Mouse (Mus musculus): ENCODE results near the gene Lpin1. TPM values are rescaled to one million over a fixed set of nuclear protein-coding genes. Genes with fewer than 3 reads are reported as not detected.

Gene Lpin1
- polyA plus RNA-seq, 1 experiment from 2014 or later: 7.2 TPM

DNA sequence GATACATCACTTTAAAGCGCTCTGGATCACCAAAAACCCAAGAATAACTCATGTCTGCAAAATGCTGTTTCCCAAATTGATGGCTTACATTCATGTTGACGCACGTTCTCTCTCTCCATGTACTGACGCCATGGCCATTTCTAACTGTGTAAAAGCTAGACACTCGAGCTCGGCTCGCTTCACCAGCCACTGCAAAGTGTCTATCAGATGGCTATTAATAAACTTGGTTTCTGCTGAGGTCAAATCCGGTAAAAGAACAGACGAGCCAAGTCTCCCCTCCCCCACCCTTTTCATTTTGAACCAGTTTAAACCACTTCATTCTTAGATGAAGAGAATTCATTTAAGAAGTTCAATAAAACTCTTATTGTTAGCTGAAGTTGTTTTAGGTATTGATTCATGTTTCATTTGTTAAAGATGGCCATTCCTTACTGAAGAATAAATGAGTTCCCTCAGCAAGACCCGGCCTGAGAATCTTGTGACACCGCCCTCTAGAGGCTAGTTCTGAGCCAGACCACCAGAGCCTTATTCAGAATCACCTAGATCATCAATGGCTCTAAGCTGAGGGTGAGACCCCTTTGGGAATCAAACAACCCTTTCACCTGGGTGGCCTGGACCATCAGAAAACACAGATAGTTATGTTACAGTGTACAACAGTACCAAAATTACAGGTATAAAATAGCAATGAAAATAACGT lies 28.5 kb upstream of the Lpin1 start:
- Histone ChIP-seq H3K9me3 (replicated peaks) (no peaks in the 10 kb centered on the region), H3K4me3 (no peak overlapping the region), H3K27ac (no peak overlapping the region), H3K36me3 (no peaks in the 10 kb centered on the region), H3K4me1 (peaks cover 7% of the 10 kb centered on the region; the same call in 1 of the 2 replicates), H3K27me3 (ENCODE audit: low read depth, poor library complexity, severe bottlenecking) (no peaks in the 10 kb centered on the region)
- 70% methylated on average over 12 of the region's 12 CpGs for WGBS
- DNase-seq (ENCODE audit: low spot score): no peak

DNA sequence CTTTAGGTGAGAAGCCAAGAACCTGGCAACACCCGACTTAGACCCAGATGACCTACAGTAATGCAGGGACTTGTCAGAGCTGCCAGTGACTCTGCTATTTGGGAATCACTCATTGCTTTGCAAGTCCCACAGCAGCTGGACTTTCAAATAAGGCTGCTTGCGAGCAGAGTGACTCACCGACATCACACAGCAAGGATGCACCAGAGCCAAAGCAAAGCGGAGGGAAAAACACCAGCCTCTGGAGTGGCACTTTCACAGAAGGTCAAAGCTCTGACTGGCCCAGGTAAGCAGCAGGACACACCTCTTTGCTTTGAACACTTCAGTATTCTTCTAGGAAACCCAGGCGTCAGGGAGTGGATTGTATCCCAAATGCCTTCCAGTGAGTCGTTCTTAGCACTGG lies 25.1 kb upstream of the Lpin1 start:
- DNase-seq (ENCODE audit: low spot score): no peak
- H3K4me1 ChIP-seq: 0 out of 2 replicates have a peak, but pooled peaks cover 5% of the 10 kb centered on the region

DNA sequence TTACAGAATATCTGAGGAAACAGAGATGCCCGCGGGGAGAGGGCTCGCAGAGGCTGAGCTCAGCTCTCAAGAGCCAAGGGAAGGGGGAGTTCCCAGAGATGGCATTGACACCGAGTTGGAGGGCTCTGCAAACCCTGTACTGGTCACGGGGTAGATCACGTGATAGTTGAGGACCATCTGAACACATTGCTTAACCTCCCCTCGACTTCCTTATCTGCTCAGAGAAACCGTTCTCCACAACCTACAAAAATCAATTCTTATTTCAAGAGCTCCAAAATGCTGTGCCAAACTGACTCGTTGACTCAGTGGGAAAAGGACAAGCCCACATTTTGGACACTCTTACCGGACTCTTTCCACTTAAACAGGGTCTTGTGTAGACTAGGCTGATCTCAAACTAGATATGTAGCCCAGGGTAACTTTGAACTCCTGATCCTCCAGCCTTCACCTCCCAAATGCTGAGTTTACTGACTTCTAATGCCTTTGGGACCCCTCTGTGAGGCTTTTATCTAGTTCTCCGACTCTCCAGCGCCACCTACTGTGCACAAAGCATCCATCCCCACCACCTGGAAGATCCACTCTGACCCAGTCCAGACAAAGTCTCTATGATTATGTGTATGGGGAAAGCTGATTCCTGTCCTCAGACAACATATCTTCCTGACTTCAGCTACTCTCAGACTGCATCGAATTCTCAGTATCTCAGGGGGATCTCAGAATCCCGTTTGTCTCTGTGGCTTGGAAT lies 23.5 kb upstream of the Lpin1 start:
- Histone ChIP-seq H3K4me1 (0 out of 2 replicates have a peak, but pooled peaks cover 5% of the 10 kb centered on the region), H3K27me3 (ENCODE audit: low read depth, poor library complexity, severe bottlenecking) (no peaks in the 10 kb centered on the region), H3K9me3 (replicated peaks) (no peaks in the 10 kb centered on the region), H3K27ac (no peak overlapping the region), H3K4me3 (no peak overlapping the region), H3K36me3 (no peaks in the 10 kb centered on the region)
- 65% methylated on average over 14 of the region's 14 CpGs for WGBS
- peak; percentile 60 for DNase-seq (ENCODE audit: low spot score)

More for the DNA sequence above, 25.1 kb upstream of the Lpin1 start:
- 77% methylated on average over 6 of the region's 6 CpGs for WGBS
- no peak overlapping the region for H3K4me3 ChIP-seq
- H3K27ac ChIP-seq: no peak overlapping the region
- H3K27me3 ChIP-seq (ENCODE audit: low read depth, poor library complexity, severe bottlenecking): no peaks in the 10 kb centered on the region
- H3K36me3 ChIP-seq: no peaks in the 10 kb centered on the region
- H3K9me3 ChIP-seq (replicated peaks): no peaks in the 10 kb centered on the region

DNA sequence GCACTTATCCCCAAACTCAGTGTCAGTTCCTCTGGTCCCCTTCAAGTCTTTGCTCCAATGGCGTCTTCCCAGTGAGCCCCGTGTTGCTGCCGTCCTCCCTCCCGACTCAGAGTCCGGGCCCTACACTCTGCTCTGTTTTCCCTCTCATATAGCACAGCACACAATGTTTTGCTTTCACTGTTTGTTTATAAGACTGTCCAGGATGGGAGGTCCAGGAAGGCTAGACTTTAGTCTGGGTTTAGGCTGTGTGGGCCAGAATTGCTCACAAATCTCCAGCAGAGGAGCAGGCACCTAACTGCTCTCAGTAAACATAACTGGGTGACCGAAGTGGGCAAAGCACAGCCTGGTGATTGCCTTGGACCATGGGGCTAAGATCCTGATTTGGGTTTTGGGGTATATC lies 22.5 kb upstream of the Lpin1 start:
- 89% methylated on average over 6 of the region's 6 CpGs for WGBS
- Histone ChIP-seq H3K4me3 (no peak overlapping the region), H3K9me3 (replicated peaks) (no peaks in the 10 kb centered on the region), H3K4me1 (0 out of 2 replicates have a peak, but pooled peaks cover 5% of the 10 kb centered on the region), H3K27ac (no peak overlapping the region), H3K27me3 (ENCODE audit: low read depth, poor library complexity, severe bottlenecking) (no peaks in the 10 kb centered on the region), H3K36me3 (no peaks in the 10 kb centered on the region)
- DNase-seq (ENCODE audit: low spot score): no peak

DNA sequence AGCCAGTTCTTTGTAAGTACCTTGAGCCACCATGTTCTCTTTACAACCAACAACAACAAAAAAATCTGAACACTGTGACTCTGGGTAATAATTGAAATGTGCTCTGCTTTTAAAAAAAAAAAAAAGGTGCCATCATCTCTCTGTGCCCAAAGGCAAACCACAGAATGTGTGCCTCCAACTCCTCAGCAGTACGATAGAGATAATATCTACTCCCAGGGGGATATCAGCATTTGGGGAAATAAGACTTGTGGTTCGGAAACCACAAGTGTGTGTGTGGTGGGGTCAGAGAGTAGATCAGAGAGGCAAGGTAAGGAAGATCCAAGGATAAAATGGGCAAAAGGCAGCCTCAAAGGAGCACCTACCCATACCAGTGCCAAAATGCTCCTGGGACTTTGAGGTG lies 20.7 kb upstream of the Lpin1 start:
- no peak overlapping the region for H3K4me3 ChIP-seq
- H3K27ac ChIP-seq: no peak overlapping the region
- no peaks in the 10 kb centered on the region for H3K36me3 ChIP-seq
- DNase-seq (ENCODE audit: low spot score): no peak
- H3K27me3 ChIP-seq (ENCODE audit: low read depth, poor library complexity, severe bottlenecking): no peaks in the 10 kb centered on the region
- WGBS: 93% methylated on average over 2 of the region's 2 CpGs
- no peaks in the 10 kb centered on the region for H3K9me3 ChIP-seq (replicated peaks)
- no peaks in the 10 kb centered on the region for H3K4me1 ChIP-seq

DNA sequence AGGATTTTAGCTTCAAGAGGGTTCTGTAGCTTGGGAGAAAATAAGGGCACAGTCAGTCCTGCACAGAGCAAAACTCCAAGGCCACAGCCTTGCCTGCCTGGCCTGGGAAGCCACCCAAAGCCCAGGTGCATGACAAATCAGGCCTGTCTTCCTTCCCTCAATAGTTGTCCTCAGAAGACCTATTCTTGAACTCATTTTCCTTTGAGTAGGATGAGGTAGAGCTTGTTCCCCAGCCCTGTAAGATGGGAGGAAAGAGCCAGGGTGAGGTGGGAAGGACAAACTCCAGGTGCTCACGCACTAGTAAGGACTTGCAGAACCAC lies 20.1 kb upstream of the Lpin1 start:
- no peaks in the 10 kb centered on the region for H3K9me3 ChIP-seq (replicated peaks)
- WGBS: 95% methylated on average over 1 of the region's 1 CpGs
- DNase-seq (ENCODE audit: low spot score): no peak
- no peaks in the 10 kb centered on the region for H3K27me3 ChIP-seq (ENCODE audit: low read depth, poor library complexity, severe bottlenecking)
- H3K27ac ChIP-seq: no peak overlapping the region
- H3K4me3 ChIP-seq: no peak overlapping the region
- H3K36me3 ChIP-seq: no peaks in the 10 kb centered on the region
- H3K4me1 ChIP-seq: no peaks in the 10 kb centered on the region

DNA sequence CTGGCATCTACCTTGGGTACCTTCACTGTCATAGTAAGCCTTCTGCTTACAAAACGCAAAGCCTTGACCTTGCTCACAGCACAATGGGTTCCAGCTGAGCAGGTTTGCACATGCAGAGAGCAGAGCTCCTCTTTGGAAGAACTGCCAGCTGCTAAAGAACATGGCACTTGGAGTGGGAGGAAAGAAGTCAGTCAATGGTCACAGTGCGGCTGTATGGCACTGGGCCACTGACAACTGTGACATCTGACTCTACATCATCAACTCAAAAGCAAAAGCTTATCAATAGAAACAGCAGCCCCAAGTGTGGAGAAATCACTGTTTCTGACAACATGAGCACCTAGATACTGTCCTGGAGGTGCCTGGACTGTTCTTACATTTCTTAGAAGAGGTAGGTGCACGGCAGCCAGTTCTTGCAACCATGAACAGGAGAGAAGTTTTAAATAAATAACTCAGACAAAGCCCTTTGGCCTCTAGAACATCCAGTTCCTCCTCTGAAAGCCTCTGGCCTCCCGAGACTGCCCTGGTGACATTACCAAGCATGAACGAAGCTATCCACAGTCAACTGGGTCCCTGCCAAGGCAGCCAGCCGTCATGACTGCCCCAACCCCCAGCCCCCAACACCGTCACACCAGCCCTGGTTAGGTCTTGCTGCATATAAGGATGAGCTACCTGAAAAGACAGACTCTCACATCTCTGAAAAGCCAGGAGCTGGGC lies 19.5 kb upstream of the Lpin1 start:
- Histone ChIP-seq H3K36me3 (no peaks in the 10 kb centered on the region), H3K9me3 (replicated peaks) (no peaks in the 10 kb centered on the region)
- WGBS: 82% methylated on average over 7 of the region's 7 CpGs

DNA sequence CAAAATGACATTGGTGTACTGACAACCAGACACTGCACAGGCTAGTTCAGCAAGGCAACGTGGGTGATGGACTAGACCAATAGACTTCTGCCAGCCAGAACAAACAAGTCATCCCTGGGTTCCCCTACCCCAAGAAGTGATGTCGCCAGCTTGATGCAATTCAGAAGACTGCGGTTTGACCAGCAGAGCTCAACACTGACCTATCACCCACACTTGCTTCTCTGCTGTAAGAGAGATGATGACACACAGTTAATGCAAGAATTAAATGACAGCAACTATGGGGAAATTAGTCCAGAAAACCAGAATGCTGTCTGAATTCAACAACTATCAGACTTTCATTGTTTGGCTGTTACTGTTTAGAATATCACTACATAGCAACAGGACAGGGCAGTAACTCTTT lies 9.5 kb upstream of the Lpin1 start:
- H3K4me3 ChIP-seq: no peak overlapping the region
- H3K4me1 ChIP-seq: peaks cover 8% of the 10 kb centered on the region
- no peaks in the 10 kb centered on the region for H3K36me3 ChIP-seq
- no peaks in the 10 kb centered on the region for H3K9me3 ChIP-seq (replicated peaks)
- DNase-seq (ENCODE audit: low spot score): no peak
- 79% methylated on average over 3 of the region's 3 CpGs for WGBS
- no peaks in the 10 kb centered on the region for H3K27me3 ChIP-seq (ENCODE audit: low read depth, poor library complexity, severe bottlenecking)
- no peak overlapping the region for H3K27ac ChIP-seq

More for the DNA sequence above, 19.5 kb upstream of the Lpin1 start:
- no peak for DNase-seq (ENCODE audit: low spot score)
- Histone ChIP-seq H3K27ac (no peak overlapping the region), H3K27me3 (ENCODE audit: low read depth, poor library complexity, severe bottlenecking) (no peaks in the 10 kb centered on the region), H3K4me3 (no peak overlapping the region), H3K4me1 (no peaks in the 10 kb centered on the region)

DNA sequence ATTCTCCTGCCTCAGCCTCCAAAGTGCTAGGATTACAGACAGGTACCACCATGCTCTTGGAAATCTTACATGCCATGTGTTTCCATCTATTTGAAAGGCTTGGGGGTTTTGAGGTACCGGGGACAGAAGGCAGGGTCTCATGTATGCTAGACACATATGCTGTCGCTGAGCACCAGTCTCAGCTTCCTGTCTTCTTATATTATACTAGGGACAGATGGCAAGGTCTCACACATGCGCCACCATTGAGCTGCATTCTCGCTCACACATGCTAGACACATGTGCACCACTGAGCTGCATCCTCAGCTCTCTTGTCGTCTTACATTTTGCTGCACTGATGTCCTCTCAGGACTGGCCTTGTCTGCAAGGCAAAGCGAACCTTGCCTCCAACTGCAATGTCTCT lies 8.7 kb upstream of the Lpin1 start:
- Histone ChIP-seq H3K27me3 (ENCODE audit: low read depth, poor library complexity, severe bottlenecking) (no peaks in the 10 kb centered on the region), H3K4me1 (peaks cover 8% of the 10 kb centered on the region), H3K36me3 (no peaks in the 10 kb centered on the region), H3K27ac (no peak overlapping the region), H3K4me3 (no peak overlapping the region), H3K9me3 (replicated peaks) (no peaks in the 10 kb centered on the region)
- no peak for DNase-seq (ENCODE audit: low spot score)
- 84% methylated on average over 6 of the region's 6 CpGs for WGBS

DNA sequence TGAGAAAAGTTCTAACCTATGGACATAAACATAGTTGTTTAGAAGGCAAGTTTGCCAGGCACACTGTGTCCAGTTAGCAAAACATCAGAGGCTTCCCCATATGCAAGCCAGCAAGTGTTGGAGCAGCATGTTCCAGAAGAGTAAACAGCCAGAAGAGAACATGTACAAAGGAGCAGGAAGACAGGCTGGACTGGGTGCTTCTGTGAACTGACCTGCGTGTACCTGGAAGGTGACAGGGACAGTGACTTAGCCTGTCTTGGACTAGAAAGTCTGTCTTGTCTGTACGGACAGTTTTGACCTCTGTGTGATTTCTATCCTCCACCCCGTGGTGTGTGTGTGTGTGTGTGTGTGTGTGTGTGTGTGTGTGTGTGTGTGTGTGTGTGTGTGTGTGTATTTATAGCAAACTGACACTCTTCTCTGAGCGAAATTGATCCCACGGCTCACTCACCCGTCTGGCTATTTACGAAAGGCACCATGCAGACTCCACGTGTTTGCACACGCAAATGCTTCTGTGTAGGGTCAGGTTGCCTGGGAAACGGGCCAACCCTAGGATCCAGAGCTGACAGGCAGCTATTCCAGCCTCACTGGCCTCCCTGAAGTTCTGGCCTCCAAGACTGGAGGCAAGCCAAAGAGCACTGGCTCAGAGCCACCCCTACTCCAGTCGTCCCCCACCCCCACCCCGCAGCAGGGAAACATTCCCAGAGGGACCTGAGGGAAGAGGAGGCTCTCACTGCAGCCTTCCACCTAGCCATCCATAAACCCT lies 7.9 kb upstream of the Lpin1 start:
- WGBS: 67% methylated on average over 12 of the region's 12 CpGs
- H3K4me3 ChIP-seq: no peak overlapping the region

DNA sequence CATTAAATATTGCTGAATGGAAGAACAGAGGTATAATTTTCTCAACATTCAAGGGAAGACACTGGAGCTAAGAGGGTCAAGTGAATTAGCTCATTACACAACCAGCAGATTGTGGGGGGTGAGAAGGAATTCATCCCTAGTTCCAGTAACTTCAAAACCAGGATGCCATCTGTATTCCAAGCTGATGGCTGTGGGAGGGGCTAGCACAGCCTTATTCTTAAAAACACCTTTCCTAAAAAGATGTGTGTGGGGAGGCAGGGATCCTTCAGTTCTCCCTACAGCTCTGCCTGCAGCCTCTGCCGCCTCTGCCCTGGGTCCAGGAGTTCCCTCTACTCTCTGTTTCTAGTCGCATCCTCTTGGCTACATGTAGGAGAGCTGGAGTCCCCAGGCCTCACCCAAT lies 5.0 kb upstream of the Lpin1 start:
- 78% methylated on average over 2 of the region's 2 CpGs for WGBS
- H3K36me3 ChIP-seq: no peaks in the 10 kb centered on the region
- DNase-seq (ENCODE audit: low spot score): no peak

More for the DNA sequence above, 7.9 kb upstream of the Lpin1 start:
- H3K4me1 ChIP-seq: peaks cover 8% of the 10 kb centered on the region
- H3K27ac ChIP-seq: no peak overlapping the region
- peak; percentile 39 for DNase-seq (ENCODE audit: low spot score)
- H3K36me3 ChIP-seq: no peaks in the 10 kb centered on the region
- no peaks in the 10 kb centered on the region for H3K9me3 ChIP-seq (replicated peaks)
- H3K27me3 ChIP-seq (ENCODE audit: low read depth, poor library complexity, severe bottlenecking): no peaks in the 10 kb centered on the region

DNA sequence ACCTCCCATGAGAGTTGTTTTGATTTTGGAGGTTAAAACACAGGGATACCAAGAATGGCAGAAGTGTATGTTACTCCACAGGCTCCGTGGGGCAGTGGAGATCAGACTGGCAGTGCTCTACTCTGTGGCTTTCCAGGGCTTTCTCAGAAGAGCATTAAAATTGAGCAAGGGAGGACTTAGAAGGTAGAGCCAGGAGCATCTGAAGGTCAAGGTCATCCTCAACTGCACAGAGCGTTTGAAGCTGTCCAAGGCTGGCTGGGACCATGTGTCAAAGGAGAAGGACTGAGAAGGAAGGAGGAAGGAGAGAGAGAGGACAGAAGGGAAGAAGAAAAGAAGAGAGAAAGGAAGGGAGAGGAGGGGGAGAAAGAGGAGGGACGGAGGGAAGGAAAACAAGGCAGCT lies 3.8 kb upstream of the Lpin1 start:
- Histone ChIP-seq H3K27ac (no peak overlapping the region), H3K4me1 (peaks cover 8% of the 10 kb centered on the region), H3K4me3 (no peak overlapping the region), H3K27me3 (ENCODE audit: low read depth, poor library complexity, severe bottlenecking) (no peaks in the 10 kb centered on the region), H3K36me3 (no peaks in the 10 kb centered on the region), H3K9me3 (replicated peaks) (no peaks in the 10 kb centered on the region)
- WGBS: 75% methylated on average over 3 of the region's 3 CpGs
- DNase-seq (ENCODE audit: low spot score): no peak

More for the DNA sequence above, 5.0 kb upstream of the Lpin1 start:
- Histone ChIP-seq H3K27ac (no peak overlapping the region), H3K27me3 (ENCODE audit: low read depth, poor library complexity, severe bottlenecking) (no peaks in the 10 kb centered on the region), H3K9me3 (replicated peaks) (no peaks in the 10 kb centered on the region), H3K4me3 (no peak overlapping the region), H3K4me1 (peaks cover 8% of the 10 kb centered on the region)
